11 mouse cellular contexts compared by ENCODE assay signal in the genomic region with DNA sequence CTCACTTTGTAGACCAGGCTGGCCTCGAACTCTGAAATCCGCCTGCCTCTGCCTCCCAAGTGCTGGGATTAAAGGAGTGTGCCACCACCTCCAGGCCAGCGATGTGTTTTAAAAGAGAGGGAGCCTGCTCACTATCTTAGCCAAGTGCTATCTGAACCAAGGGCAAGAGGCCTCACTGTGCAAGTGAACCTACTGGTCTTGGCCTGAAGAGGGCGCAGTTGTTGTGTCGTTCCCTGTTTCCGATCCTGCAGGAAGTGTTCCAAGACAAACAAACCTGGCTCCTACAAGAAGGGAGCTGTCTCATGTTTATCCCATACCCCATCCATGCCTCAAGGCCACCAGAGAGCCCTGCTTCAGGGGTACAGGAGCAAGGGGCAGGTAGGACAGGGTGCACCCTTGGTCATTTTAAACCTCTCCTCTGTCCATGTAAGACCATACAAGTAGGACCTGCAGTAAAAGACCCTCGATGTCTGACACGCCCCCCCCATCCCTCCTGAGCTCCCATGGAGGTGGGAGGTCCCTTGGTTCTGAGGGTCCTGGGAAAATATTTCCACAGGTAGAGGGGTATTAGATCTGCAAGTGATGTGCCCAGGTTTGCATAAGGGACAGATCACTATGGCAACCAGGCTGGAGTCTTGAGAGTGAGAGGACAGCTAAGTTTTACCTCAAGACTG. TPM values are rescaled to one million over a fixed set of nuclear protein-coding genes. Genes with fewer than 3 reads are reported as not detected.
DNase-seq lines count a peak whose midpoint lies in the region; TF ChIP-seq lines count a peak whose summit lies in the region.
"Not testable (repeated sequence)": the region's sequence is repeated elsewhere in the genome, so short reads cannot be mapped to it uniquely, and the experiment has no call there.
"Had no signal": no experiment of that assay in that cellular context is flagged by ENCODE, and none has a peak within 500 bp of the region (broad histone marks: within the 10 kb centered on the region; RNA-seq: fewer than 3 reads in every experiment).

No protein-coding gene starts in this region.

- not testable (repeated sequence) for H3K36me3 ChIP-seq in thymus, adult 2 months (ENCODE audit: control insufficient read depth, insufficient read depth, low read length)

- not testable (repeated sequence) for H3K4me3 ChIP-seq in thymus, adult 2 months (ENCODE audit: control insufficient read depth, insufficient read depth, low read length)

- H3K4me1 ChIP-seq in thymus, adult 2 months (replicated peaks; ENCODE audit: control insufficient read depth, insufficient read depth, low read length): not testable (repeated sequence)

- WGBS in thymus, adult 2 months: 86% methylated on average over 2 of the region's 8 CpGs

- H3K27me3 ChIP-seq in thymus, adult 2 months (ENCODE audit: control insufficient read depth, insufficient read depth, low read length): not testable (repeated sequence)

- H3K27ac ChIP-seq in thymus, adult 2 months (ENCODE audit: control insufficient read depth, insufficient read depth, low read length): not testable (repeated sequence)

- DNase-seq in adipocyte (ENCODE audit: low spot score) (peak; percentile 1), liver (peak; percentile 1)
- peak; percentile 33 to 43 for DNase-seq in cerebellum, postnatal 25 days
- DNase-seq in gastrocnemius, postnatal 25 days: peak; percentile 51
- DNase-seq in kidney, adult 18-20 months: peak; percentile 16
- DNase-seq in ovary, adult 18-20 months (ENCODE audit: low spot score): peak; percentile 9
- peak; percentile 35 for DNase-seq in thymus, adult 2 months

- not testable (repeated sequence) for TF ChIP-seq CTCF in thymus, adult 2 months (IDR thresholded peaks at IDR 0.05; ENCODE audit: borderline replicate concordance, control insufficient read depth, extremely low read depth, insufficient read depth, low read length, poor library complexity)

- not testable (repeated sequence) for TF ChIP-seq POLR2A in thymus, adult 2 months (IDR thresholded peaks at IDR 0.05; ENCODE audit: control insufficient read depth, extremely low read depth, insufficient read depth, low read length, poor library complexity)

RNA-seq across cellular contexts. Expression of a gene that starts 24.2 kb away (rescaled TPM):
- under 1 TPM in 1 of 2 experiments, not detected in 1; 0.24 TPM for total RNA-seq in gastrocnemius, postnatal 25 days (2021)
- not detected in 2 replicates for polyA plus RNA-seq in thymus, adult 2 months (2012; rRNA removed)
- total RNA-seq: CH12.LX had no signal
- polyA plus RNA-seq: embryonic facial prominence, embryonic 12.5 days; hindbrain, embryonic 12.5 days; liver, adult 2 months had no signal

Comparison
In these comparisons a context has a peak if more than half of its experiments do, and no peak if none do; other contexts are left out.
1. DNase-seq: peak in every context shown above with its lines; median percentile 51 in gastrocnemius, postnatal 25 days; 38 in cerebellum, postnatal 25 days; 35 in thymus, adult 2 months; 16 in kidney, adult 18-20 months; 9 in ovary, adult 18-20 months; 1 in adipocyte; 1 in liver.